Mouse (Mus musculus) hindbrain, embryonic 11.5 days (tissue): Measurements from ENCODE around the gene Nuak2. TPM values are rescaled to one million over a fixed set of nuclear protein-coding genes. Genes with fewer than 3 reads are reported as not detected.
A peak's percentile ranks its signal among the peaks of the same experiment; 100 is the strongest.

Source experiments
- ATAC-seq: fragments of 200-750 bp; cut with Nextera tagmentation; 2 replicates; pipeline ENCODE4 v1.8.0; 2017; ENCODE audit warnings: mild to moderate bottlenecking, moderate TSS enrichment, moderate library complexity; ENCODE audit not compliant: low FRiP score
- DNase-seq: peaks from one replicate; pipeline ENCODE4 v3.0.0-alpha.2; 2015; ENCODE audit warnings: low spot score
- H3K27ac ChIP-seq: fragments of 300-500 bp; sonication (generic); 2 replicates; pipeline ENCODE4 v1.5.1; 2014; ENCODE audit warnings: mild to moderate bottlenecking, low read depth, low read length
- H3K27me3 ChIP-seq: fragments of 300-500 bp; sonication (generic); 2 replicates; pipeline ENCODE4 v1.6.1; 2014; ENCODE audit warnings: mild to moderate bottlenecking, low read length, moderate library complexity, mixed read lengths; ENCODE audit not compliant: control insufficient read depth, insufficient read depth
- H3K36me3 ChIP-seq: fragments of 300-500 bp; sonication (generic); 2 replicates; pipeline ENCODE4 v1.6.1; 2014; ENCODE audit warnings: mild to moderate bottlenecking, low read length, moderate library complexity, mixed read lengths; ENCODE audit not compliant: control insufficient read depth, insufficient read depth
- H3K4me1 ChIP-seq: fragments of 300-500 bp; sonication (generic); replicated peaks from 2 replicates; pipeline ENCODE4 v1.6.1; 2014; ENCODE audit warnings: low read length, mixed read lengths; ENCODE audit not compliant: control insufficient read depth, insufficient read depth
- H3K4me2 ChIP-seq: fragments of 300-500 bp; sonication (generic); replicated peaks from 2 replicates; pipeline ENCODE4 v1.6.1; 2014; ENCODE audit warnings: mild to moderate bottlenecking, low read depth, low read length
- H3K4me3 ChIP-seq: fragments of 300-500 bp; sonication (generic); 2 replicates; pipeline ENCODE4 v1.5.1; 2014; ENCODE audit warnings: low read depth, low read length
- H3K9ac ChIP-seq: fragments of 300-500 bp; sonication (generic); 2 replicates; pipeline ENCODE4 v1.6.1; 2014; ENCODE audit warnings: low read depth, low read length
- H3K9me3 ChIP-seq: fragments of 300-500 bp; sonication (generic); 2 replicates; pipeline ENCODE4 v1.6.1; 2016; ENCODE audit warnings: low read length; ENCODE audit not compliant: control insufficient read depth
- WGBS: fragments of 180-500 bp; shearing (Covaris S2); extraction: QIAGEN DNeasy Blood & Tissue Kit; methylation state at CpG from one replicate; pipeline ENCODE4 v1.1.7; 2014; 5-methylcytosine and 5-hydroxymethylcytosine counted together
- polyA plus RNA-seq: library from polyadenylated mRNA; unstranded; fragments of >200 nt; fragmentation: Nextera tagmentation; extraction: Ambion mirVana; gene quantifications from 2 replicates; pipeline ENCODE4 v1.2.1, GENCODE M21; 2014

The Nuak2 gene
- polyA plus RNA-seq, 1 experiment from 2014 or later: 33.1 TPM

- DNase-seq (no peak), ATAC-seq (no peak)
- no peak overlapping the region for H3K4me2 ChIP-seq
- H3K9ac ChIP-seq: no peak overlapping the region
- no peak overlapping the region for H3K4me3 ChIP-seq
- no peaks in the 10 kb centered on the region for H3K9me3 ChIP-seq
- WGBS: 82% methylated on average over 2 of the region's 2 CpGs
- no peaks in the 10 kb centered on the region for H3K36me3 ChIP-seq
- H3K27me3 ChIP-seq: peaks cover 2% of the 10 kb centered on the region; the same call in 1 of the 2 replicates
- H3K27ac ChIP-seq: no peak overlapping the region
- 0 out of 2 replicates have a peak, but pooled peaks cover 2% of the 10 kb centered on the region for H3K4me1 ChIP-seq
Measured at GRCm38 (mm10) chr1:132312043-132312442, 3.9 kb upstream of the Nuak2 start.

- no peaks in the 10 kb centered on the region for H3K36me3 ChIP-seq
- no peak overlapping the region for H3K27ac ChIP-seq
- H3K4me2 ChIP-seq: no peak overlapping the region
- no peaks in the 10 kb centered on the region for H3K9me3 ChIP-seq
- peaks cover 2% of the 10 kb centered on the region; the same call in 1 of the 2 replicates for H3K27me3 ChIP-seq
- H3K4me3 ChIP-seq: no peak overlapping the region
- 0 out of 2 replicates have a peak, but pooled peaks cover 2% of the 10 kb centered on the region for H3K4me1 ChIP-seq
- ATAC-seq: 0 out of 2 replicates have a peak, but pooled peaks have one; percentile 17
- peak; percentile 83 for DNase-seq
- H3K9ac ChIP-seq: no peak overlapping the region
- 60% methylated on average over 3 of the region's 3 CpGs for WGBS
Measured at GRCm38 (mm10) chr1:132312703-132313102, 3.2 kb upstream of the Nuak2 start.

DNA sequence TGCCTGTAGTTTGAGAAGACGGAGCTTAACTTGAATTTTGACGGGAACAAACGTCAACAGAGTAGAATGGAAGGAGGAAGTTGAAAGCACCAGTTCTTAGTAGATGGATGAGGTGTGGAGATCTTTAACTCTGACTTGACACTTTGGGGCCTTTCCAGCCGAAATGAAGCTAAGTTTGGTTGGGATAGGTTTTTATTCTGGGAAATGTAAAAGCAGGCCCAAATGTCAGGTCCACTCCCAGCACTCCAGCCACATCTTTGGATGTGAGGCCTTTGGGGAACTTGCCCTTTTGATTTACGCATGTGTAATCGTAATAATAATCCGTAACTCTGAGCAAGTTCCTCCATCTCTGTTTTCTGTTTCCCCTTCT is 684 bp downstream of the Nuak2 start:
- peaks cover 2% of the 10 kb centered on the region; the same call in 1 of the 2 replicates for H3K27me3 ChIP-seq
- DNase-seq: no peak
- WGBS: 24% methylated on average over 7 of the region's 7 CpGs
- H3K4me1 ChIP-seq: peaks cover 25% of the 10 kb centered on the region
- no peaks in the 10 kb centered on the region for H3K9me3 ChIP-seq
- H3K9ac ChIP-seq: peak overlapping the region; percentile 85
- peaks cover 4% of the 10 kb centered on the region; the same call in 1 of the 2 replicates for H3K36me3 ChIP-seq
- H3K4me2 ChIP-seq: peak overlapping the region; percentile 85
- no peak overlapping the region; the same call in 1 of the 2 replicates for H3K27ac ChIP-seq
- H3K4me3 ChIP-seq: peak overlapping the region; percentile 83
- no peak for ATAC-seq

DNA sequence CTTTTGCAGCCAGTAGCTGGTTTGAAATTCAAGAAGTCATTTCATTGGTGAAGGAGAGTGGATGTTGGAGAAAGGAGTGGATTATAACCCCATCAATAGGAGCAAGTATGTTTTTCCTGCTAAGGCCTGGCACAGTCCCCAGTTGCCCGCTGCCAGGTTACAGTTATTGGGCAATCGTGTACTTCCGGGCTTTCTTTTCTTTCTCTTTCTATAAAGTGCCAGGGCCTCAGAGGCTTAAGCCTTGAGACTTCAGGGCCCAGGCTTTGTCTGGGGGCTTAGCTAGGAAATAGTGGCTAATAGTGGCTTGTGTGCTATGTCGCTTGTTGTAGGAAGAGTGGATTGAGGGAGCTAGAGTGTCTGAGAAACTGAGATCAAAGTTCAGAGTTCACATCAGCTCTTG is 1.5 kb downstream of the Nuak2 start:
- H3K9ac ChIP-seq: peak overlapping the region; percentile 85
- no peaks in the 10 kb centered on the region for H3K9me3 ChIP-seq
- peaks cover 2% of the 10 kb centered on the region; the same call in 1 of the 2 replicates for H3K27me3 ChIP-seq
- peaks cover 4% of the 10 kb centered on the region; the same call in 1 of the 2 replicates for H3K36me3 ChIP-seq
- H3K27ac ChIP-seq: peak overlapping the region; percentile 97; the same call in 1 of the 2 replicates
- no peak for DNase-seq
- peak overlapping the region; percentile 83 for H3K4me3 ChIP-seq
- peaks cover 28% of the 10 kb centered on the region for H3K4me1 ChIP-seq
- 47% methylated on average over 4 of the region's 4 CpGs for WGBS
- no peak for ATAC-seq
- peak overlapping the region; percentile 85 for H3K4me2 ChIP-seq

GRCm38 (mm10) chr1:132317894-132318863 is 2.3 kb downstream of the Nuak2 start:
- peak overlapping the region; percentile 97 for H3K27ac ChIP-seq
- DNase-seq (no peak), ATAC-seq (no peak)
- H3K4me1 ChIP-seq: peaks cover 34% of the 10 kb centered on the region
- peak overlapping the region; percentile 85 for H3K4me2 ChIP-seq
- H3K36me3 ChIP-seq: peaks cover 4% of the 10 kb centered on the region; the same call in 1 of the 2 replicates
- H3K9me3 ChIP-seq: no peaks in the 10 kb centered on the region
- peak overlapping the region; percentile 85 for H3K9ac ChIP-seq
- peaks cover 2% of the 10 kb centered on the region; the same call in 1 of the 2 replicates for H3K27me3 ChIP-seq
- peak overlapping the region; percentile 83 for H3K4me3 ChIP-seq
- WGBS: 39% methylated on average over 8 of the region's 8 CpGs

GRCm38 (mm10) chr1:132319242-132319641 is 3.3 kb downstream of the Nuak2 start:
- ATAC-seq (no peak), DNase-seq (no peak)
- Histone ChIP-seq H3K27me3 (peaks cover 2% of the 10 kb centered on the region; the same call in 1 of the 2 replicates), H3K4me2 (peak overlapping the region; percentile 85), H3K4me1 (peaks cover 37% of the 10 kb centered on the region), H3K4me3 (peak overlapping the region; percentile 83), H3K9ac (peak overlapping the region; percentile 41), H3K9me3 (no peaks in the 10 kb centered on the region), H3K27ac (peak overlapping the region; percentile 97), H3K36me3 (peaks cover 4% of the 10 kb centered on the region; the same call in 1 of the 2 replicates)
- WGBS: 49% methylated on average over 5 of the region's 5 CpGs

DNA sequence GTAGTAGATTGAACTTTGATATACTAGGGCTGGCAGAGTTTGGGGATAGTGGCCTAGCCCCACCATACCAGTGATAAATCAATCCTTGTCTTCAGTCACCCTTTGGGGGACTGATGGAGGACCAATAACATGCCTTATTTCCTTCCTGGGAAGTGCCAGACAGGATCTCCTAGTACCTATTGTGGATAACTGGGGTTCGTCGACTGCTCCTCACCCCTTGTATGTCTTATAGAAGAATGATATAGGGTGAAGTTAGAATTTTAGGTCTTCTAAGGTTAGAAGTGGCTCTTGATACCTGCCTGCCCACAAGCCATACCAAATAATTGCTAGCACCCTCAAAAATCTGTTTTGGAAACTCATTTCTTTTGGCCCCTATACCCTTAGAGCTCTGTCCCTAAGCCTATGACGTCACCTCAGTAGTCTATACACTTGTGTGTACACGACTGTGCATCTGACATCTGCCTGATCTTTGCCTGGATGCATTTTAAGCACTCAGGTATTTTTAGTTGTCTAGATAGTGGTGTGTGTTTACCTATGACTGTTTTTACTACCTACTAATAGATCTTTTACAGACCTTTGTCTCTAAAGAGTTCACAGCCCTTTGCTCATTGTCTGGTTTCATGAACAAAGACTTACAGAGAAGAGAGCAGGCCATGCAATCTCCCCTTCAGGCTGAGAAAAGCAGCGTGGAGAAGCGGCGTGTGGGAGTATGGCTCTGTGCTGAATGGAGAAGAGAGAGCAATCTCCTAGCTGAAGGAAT is 6.1 kb downstream of the Nuak2 start:
- Histone ChIP-seq H3K27me3 (no peaks in the 10 kb centered on the region), H3K4me3 (no peak overlapping the region), H3K9ac (peak overlapping the region; percentile 52), H3K36me3 (peaks cover 8% of the 10 kb centered on the region), H3K4me2 (peak overlapping the region; percentile 24), H3K27ac (peak overlapping the region; percentile 97), H3K9me3 (no peaks in the 10 kb centered on the region), H3K4me1 (peaks cover 47% of the 10 kb centered on the region)
- DNase-seq: peak; percentile 62
- peak; percentile 26; the same call in 1 of the 2 replicates for ATAC-seq
- 41% methylated on average over 7 of the region's 7 CpGs for WGBS
